Mouse (Mus musculus) embryo, embryonic 11.5 days (tissue): ENCODE data around the gene Nfib.

Experiments
- DNase-seq: peaks from one replicate; pipeline ENCODE4 v3.0.0-alpha.2; 2012; ENCODE audit warnings: low read depth, low spot score

Gene Nfib

DNA sequence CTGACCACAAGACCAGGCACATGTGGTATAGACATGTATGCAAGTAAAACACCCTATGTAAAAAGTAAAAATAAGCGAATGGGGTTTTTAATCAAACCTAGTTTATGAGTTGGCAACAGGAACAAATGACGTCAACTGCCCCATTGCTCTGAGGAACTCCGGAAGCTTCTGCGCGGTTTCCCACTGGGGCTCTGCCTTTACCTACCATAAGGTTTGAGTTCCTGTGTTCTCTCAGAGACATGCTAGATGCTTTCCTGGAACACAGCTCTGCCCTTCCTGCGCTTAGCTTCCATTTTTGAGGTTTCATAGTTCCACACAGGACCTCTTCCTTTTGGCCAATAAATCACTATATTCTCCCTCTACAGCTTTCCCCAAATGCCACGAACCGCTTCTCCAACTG is 273.7 kb downstream of the Nfib start:
- DNase-seq, result no peak

DNA sequence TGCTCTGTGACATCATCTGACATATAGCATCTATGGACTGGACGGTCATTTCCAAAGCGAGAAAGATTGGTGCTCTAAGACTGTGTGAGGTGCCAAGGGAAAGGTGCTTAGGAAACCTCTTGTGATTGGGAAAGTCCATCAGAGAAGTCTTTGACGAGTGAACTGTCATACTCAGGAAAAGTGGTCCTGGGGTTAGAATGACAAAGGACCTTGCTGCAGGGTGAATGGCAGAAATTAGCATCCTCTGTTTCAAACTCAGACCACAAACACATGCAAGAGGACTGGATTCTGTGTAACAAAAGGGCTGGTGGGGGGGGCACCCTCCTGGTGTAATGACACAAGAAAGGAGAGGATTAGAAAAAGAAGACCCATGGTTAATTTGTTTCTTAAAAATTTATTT is 274.7 kb downstream of the Nfib start:
- DNase-seq, result no peak

DNA sequence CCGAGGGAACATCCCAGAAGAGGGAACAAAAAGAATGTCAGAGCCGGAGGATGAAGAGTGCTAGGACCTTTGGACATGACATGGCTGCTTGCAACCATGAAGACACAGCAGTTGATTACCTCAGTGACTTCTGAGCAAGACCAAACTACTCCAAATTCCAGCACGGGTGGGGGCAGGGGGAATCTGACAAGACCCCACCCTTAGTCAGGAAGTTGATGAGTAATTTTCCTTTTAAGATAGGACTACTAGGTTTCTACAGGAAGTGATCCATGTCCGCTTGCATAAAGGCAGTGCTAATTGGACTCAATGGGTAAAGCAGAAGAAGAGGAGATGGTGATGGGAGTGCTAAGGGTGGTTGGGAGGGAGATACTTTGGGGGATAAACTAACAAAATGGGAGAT is 279.3 kb downstream of the Nfib start:
- no peak for DNase-seq

DNA sequence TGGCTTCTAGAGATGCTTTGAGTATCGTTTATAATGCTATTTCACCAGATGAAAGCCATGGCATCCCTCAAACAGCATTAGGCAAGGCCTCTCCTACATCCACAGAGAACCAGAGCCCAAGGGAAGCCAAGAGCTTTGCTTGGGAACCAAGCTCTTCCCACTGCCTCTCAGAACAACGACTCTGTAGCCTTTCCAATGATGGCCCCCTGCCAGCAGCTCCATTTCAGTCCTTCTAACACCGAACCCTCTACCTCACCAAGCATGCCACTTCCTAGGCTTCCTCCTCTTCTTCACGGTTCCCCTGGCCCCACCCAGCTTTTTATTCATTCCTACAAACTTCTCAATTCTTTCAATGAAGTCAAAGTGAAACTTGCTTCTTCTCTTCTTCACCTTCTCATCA is 287.3 kb downstream of the Nfib start:
- DNase-seq, result no peak

DNA sequence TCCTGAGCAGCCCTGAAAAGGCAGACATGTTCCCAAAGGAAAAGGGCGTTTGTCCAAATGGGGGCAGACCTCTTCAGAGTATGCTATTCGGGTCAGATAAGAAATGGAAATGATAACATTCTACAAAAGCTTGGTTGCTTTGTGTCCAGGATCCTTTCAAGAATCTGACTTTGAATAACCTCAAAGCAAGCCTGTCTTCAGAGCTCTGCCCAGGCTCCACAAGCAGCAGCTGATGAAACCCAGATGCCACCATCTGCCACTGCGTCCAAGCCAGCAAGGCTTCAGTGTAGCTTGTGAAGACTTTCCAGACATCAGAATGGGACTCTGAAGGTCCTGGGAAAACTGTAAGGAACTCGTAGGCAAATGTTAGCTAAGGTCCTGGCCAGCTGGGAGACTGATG is 289.7 kb downstream of the Nfib start:
- DNase-seq, result no peak

DNA sequence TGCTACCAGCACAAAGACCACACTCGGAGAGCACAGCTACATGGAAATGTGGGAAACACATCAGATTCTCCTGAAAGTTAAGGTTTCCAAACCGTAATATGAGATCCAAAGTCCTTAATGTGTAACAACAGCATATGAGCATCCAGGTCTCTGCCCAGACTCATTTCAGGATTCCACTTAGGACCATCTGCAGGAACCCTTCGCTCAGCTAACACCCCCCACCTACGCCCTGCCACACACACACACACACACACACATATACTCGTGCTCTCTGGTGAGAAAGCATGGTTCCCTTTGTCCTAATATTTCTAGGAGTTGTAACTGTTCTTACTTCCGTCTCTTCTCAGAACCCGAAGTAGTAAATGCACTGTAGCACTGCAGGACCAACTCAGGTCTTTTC is 292.9 kb downstream of the Nfib start:
- no peak for DNase-seq

DNA sequence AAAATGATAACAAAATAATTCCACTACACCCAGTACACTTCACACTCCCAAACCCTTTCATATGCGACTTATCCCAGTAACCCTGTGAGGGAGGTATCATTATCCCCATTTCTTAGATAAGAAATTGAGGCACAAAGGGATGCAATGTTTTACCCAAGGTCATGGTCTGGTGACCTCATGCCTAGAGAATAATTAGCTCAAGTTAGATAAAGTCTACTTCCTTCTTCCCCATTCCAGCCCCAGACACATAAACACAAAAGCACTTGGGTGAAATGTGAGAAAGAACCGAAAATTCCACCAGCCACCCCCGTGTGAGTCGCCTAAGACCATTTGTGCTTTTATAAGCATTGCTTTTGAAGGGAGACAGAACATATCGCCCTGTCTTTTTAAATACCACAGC is 293.6 kb downstream of the Nfib start:
- DNase-seq, result no peak

DNA sequence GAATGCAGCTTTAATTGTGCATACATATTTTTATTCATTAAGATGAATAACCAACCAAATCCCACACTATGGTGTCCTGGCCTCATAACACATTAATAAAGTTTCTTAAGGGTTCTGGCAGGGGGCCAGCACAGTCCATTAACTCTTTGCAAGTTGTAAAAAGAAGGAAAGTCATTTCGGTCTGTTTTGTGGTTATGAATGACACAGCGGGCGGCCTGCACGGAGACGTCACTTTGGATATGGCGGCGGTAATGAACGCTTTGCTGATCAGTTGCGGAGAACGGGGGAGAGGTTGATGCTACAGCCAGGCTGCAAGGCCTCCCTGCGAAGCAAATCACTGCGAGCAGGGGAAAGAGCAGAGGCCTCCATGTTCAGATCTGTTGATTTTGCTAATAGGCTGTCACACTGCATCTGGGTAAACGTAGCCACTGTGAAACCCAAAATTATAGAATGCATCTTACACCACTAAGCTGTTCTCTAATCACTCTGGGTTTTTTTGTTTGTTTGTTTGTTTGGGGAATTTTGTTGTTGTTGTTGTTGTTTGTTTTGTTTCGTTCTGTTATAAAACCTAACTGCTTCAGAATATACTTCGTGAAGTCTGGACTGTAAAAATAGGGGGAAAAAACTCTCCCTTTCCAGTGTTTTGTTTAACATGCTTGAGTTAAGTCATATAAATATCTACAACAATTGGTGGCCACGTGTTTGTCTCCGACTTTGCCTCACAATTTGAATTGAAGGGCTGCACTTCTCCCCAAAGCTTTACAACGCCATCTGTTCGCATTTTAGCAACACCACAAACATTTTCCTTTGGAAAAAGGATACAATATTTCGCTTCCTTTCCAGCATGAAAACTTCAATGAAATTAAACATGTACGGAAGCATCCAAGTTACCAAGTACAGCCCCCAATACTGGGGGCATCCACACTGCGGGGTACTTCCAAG is 296.8 kb downstream of the Nfib start:
- no peak for DNase-seq

DNA sequence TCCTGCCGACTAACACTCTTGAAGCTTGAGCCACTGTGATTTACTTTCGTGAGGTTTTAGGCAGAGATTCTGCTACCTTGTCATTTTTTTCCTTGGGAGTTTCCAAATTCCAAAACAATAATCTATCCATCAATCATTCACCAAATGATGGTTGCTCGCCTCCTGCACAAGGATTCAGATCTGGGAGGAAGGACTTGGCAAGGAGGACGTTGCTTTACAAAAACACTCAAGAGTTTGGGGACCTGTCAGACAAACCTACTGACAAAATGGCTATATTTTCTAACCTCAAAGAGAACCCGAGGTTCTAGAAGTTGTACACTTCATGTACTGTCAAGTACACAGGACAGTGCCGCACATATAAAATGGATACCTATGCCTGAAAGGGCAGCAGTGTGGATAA is 299.0 kb downstream of the Nfib start:
- DNase-seq, result no peak

DNA sequence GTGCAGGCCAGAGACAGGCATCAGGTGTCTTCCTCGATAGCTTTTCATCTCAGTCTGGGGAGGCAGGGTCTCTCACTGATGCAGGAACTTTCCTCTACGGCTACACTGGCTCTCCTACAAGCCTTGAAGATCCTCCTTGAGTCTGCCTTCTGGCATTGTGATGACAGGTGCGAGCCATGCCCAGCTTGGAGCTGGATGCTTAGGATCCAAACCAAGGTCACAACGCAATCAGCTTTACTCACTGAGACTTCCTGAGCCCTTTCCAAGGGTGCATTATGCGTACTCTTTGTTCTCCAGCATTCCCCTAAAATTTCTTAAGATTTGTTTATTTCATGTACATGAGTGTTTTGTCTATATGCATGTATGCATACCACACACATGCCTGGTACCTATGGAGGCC is 299.8 kb downstream of the Nfib start:
- no peak for DNase-seq

DNA sequence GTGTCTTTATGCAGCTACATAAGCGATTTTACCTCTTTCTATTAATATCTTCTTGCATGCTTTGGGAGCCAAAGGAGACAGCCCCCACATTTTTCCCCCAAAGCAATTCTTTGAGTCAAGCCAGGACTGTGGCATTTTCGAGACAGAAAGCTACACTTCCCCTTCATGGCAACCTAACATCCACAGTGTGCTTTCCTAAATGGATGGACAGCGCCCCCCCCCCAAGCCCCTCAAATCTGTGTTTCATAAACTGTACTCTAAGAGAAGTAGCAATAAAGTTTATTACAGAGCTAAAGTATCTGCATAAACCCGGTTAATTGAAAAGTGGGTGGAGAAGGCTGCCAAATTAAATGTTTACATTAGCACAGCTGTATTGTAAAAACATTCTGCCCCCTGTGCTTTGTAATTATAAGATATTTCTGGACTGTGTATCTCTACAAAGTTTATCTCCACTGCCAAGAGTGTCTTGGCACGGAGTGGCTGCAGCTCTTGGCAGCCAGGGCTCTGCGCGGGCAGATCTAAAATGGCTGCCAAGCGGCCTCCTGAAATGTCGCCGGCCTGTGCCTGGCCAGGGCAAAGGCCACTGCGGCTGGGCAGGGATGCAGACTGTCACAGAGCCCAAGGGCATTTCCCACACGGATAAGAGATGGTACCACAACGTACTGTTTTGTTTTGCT is 301.4 kb downstream of the Nfib start:
- DNase-seq, result no peak

DNA sequence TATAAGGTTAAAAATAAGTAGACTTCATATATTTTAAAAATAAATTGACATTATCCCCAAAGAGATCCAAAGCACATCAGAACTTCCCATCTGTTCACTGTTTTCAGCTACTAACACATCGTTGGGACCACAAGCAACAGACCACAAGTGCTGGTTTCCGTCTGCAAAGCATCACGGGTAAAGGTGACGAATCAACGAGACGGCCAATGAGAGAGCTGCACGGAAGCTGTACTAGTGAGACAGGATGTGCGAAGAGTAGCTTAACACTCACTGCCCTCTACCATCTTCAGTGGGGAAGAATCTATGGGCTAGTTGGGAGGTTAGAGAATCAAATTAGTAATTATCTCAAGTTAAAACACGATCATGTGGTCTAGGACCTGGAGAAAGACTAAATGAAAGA is 302.9 kb downstream of the Nfib start:
- DNase-seq, result no peak

DNA sequence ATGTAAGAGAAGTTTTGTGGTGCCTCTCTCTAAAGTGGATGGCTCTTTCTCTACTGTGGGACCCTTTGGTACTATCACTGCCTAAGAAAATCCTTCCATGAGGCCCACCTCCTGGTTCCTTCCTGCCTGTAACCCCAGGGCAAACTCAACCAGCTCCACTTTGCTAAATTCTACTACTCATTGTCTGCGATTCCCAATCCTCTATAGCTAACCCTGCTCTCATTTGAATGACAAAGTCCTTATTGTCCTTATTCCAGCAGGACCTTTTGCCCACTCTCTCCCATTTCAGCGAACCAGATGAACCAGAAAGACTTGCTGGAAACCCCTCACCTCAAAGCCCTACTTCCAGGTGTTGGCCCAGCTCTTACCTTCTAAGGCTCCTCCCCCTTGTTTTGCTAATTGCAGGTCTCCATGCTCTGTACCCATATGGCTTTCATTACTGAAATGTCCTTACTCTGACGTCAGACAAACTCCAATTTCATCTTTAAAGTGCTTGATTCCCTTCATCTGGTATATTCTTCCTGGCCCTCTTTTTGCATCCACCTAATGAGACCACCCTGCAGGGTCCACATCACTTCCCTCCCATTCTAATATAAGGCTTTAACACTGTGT is 304.0 kb downstream of the Nfib start:
- no peak for DNase-seq

DNA sequence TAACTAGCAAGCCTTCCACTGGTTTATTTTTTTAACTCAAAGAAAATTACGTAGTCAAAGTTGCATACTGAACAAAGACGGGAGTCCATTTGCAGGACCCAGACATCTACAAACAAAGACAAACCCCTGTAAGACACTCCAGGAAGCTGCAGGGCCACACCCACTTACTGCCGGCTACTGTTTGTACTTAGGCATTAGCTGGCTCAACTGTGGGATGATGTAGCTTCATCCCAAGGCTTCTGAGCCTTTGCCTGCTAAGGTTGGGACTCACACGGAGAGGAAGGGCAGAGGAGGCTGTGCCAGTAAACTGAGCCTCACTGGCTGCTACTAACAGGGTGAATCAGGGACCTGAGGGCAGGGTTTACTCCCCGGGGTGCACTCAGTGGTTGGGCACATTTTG is 305.0 kb downstream of the Nfib start:
- DNase-seq, result no peak

DNA sequence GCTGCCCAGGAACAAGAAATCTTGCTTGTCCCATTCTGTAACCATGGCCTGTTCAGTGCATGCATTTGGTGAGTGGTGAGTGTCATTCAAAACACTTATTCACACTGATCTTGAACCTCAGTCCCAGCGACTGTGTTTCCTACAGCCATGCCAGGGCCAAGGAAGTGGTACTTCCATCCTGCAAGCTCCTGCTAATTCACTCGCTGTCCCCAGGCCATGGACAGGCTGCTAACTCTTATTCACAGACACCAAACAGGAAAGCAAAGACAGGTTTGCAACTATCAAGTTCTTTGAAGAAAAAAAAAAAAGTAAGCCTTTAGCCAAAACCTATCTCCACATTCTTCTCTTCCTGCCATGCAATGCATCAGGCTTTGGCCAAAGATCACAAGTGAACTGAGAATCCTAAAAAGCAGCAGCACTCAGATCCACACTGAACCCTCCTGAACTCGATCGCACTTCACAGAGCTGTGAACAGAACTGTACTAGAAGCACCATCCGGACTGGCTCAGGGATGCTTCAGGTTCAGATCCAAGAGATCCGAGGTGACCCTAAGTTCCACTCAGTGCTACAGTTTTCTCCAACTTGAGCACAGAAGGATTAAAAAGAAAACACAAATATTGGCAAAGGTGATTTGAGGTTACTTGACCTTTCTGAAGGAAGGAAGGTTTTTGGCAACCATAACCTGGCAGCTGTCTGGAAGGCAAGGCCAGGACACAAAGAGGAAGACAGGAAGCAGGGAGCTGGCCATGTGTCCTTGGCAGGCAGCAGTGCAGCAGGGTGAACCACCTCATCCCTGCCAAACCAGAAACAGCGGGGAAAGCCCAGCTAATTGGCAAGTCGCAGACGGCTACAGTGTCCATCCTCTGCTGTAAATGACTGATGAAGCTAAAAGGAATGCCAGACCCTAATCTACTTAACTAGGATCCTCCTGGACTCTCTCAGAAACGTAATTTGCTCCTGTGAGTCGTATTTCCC is 305.9 kb downstream of the Nfib start:
- DNase-seq, result no peak

DNA sequence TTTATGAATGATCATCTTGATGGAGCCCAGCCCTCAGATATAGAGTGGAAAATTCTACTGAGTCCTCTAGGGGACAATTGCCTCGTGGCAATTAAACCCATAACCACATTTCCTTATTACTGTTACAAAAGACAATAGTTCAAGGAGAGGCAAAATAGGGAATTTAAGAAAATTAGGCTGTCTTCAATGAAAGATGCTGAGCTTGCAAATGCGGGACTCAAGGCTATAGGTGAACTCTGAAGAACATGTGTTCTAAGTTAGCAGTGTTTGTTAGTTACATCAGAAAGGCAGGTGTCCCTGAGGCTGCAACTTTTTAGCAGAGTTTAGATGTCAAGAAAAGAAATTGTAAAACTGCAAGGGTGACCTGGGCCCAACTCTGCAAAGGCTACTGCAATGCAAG is 307.3 kb downstream of the Nfib start:
- DNase-seq, result no peak

DNA sequence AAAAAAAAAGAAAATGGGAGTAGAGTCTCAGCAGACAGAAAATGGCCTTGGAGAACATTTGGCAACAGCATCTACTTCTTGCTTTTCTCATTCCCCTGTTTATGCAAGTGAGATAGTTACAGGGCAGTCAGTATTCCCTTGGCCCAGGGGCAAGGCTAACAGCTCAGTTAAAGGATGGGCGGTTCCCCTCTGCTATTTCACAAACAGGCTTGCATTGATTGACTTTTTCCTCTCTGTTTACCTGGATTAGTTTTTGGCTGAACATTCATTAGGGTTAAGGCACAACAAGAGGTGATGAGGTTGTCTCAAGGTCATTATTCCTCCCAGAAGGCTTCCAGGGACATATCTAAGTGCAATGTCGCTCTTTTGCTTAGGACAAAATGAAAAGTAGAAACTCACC is 308.7 kb downstream of the Nfib start:
- no peak for DNase-seq

DNA sequence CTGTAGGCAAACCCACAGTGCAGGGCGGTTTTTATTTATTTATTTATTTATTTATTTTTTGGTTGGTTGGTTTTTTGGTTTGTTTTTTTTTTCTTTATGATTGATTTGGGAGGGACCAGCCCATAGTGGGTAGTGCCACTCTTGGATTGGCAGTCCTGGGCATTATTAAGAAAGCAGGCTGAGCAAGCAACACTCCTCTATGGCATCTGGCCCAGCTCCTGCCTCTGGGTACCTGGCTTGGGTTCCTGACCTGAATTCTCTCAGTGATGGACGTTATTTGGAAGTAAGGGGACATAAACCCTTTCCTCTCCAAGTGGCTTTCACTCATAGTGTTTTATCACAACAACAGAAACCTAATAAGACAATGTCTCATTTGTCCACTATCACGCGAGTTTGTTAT is 309.5 kb downstream of the Nfib start:
- DNase-seq, result no peak

DNA sequence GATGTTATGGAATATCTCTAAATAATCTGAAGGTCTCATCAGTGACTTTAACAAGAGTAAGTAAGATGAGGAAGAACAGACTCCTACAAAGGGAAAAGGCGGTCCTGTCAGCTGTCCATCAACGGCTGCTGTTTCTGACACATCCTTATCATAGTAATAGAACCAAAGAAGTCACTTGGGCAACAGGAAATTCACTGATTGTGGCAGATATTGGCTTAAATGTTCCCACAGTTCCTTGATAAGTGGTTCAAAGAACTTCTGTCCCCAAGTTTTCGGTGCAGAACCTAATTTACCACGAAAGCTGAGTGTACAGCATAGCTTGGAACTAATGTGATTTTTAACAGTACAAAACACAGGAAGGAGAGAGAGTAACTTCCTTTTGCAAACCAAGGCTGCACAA is 311.2 kb downstream of the Nfib start:
- no peak for DNase-seq

DNA sequence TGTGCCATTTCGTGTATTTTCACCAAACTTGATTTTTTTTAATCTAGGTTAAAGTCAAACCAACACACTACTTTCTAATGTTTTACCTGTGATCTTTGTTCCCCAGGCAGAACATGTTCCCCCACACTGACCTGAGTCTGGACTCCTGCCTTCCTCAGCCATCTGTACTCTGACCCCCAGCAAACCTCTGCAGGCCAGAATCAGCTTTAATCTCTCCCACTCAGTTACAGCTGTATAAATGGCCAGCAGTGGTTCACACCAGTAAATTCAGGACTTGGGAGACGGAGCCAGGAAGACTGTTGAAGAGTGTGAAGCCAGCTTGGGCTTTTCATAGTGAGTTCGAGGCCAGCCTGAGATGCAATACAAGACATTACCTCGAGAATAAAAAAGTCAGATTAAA is 312.5 kb downstream of the Nfib start:
- no peak for DNase-seq

DNA sequence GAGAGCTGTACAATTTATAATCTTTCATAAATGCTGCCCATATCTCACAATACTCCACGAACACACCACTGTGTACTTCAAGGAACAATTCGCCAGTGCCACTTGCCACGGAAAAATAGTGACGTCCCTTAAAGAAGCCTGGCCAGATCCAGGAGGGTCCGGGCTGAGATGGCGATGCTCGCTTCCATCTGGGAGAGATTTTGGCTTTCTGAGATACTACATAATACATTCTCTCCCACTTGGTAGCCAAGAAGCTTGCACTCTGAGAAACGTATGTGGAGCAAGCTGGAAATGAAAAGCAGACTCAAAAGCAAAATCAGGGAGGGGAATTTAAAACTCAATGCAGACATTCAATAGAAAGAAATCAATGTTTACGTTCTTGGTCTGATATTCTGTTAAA is 313.1 kb downstream of the Nfib start:
- no peak for DNase-seq
